Mouse (Mus musculus) embryonic fibroblast, embryonic 13.5 days (primary cell): ENCODE data around the gene Ppp1r12b.

ENCODE experiments used
- CTCF ChIP-seq: IDR thresholded peaks from 2 replicates; pipeline ENCODE4 v1.5.1; 2011; ENCODE audit warnings: mild to moderate bottlenecking, control low read depth, low read length, moderate library complexity, borderline replicate concordance; ENCODE audit not compliant: insufficient read depth
- POLR2A ChIP-seq: IDR thresholded peaks from 2 replicates; pipeline ENCODE4 v1.6.1; 2011; ENCODE audit warnings: low read depth, mild to moderate bottlenecking, control low read depth, low read length, moderate library complexity

- TF ChIP-seq POLR2A (no peak), CTCF (no peak)
Measured at GRCm38 (mm10) chr1:134994739-134995138, 39.0 kb upstream of the Ppp1r12b start.
